Mouse (Mus musculus) lung, postnatal 0 days (tissue): Measurements from ENCODE around the gene Dtnbp1. TPM values are rescaled to one million over a fixed set of nuclear protein-coding genes. Genes with fewer than 3 reads are reported as not detected.

ENCODE experiments used
- ATAC-seq: fragments of 200-750 bp; cut with Nextera tagmentation; 2 replicates; pipeline ENCODE4 v1.8.0; 2017; ENCODE audit warnings: moderate library complexity
- DNase-seq: peaks from one replicate; pipeline ENCODE4 v3.0.0-alpha.2; 2016; ENCODE audit warnings: low spot score
- H3K27ac ChIP-seq: fragments of 300-500 bp; sonication (generic); 2 replicates; pipeline ENCODE4 v1.5.1; 2014; ENCODE audit warnings: antibody characterized with exemption, mild to moderate bottlenecking, low read length, mixed read lengths
- H3K27me3 ChIP-seq: fragments of 300-500 bp; sonication (generic); replicated peaks from 2 replicates; pipeline ENCODE4 v1.6.1; 2014; ENCODE audit warnings: low read length, mixed read lengths; ENCODE audit not compliant: insufficient read depth
- H3K36me3 ChIP-seq: fragments of 300-500 bp; sonication (generic); 2 replicates; pipeline ENCODE4 v1.6.1; 2014; ENCODE audit warnings: low read length, mixed read lengths; ENCODE audit not compliant: insufficient read depth
- H3K4me1 ChIP-seq: fragments of 300-500 bp; sonication (generic); 2 replicates; pipeline ENCODE4 v1.6.1; 2014; ENCODE audit warnings: antibody characterized with exemption, low read depth, low read length, mixed read lengths; ENCODE audit not compliant: insufficient read depth
- H3K4me2 ChIP-seq: fragments of 300-500 bp; sonication (generic); replicated peaks from 2 replicates; pipeline ENCODE4 v1.6.1; 2014; ENCODE audit warnings: low read depth, mild to moderate bottlenecking, low read length, moderate library complexity, mixed read lengths
- H3K4me3 ChIP-seq: fragments of 300-500 bp; sonication (generic); 2 replicates; pipeline ENCODE4 v1.5.1; 2014; ENCODE audit warnings: low read depth, low read length
- H3K9ac ChIP-seq: fragments of 300-500 bp; sonication (generic); replicated peaks from 2 replicates; pipeline ENCODE4 v1.6.1; 2014; ENCODE audit warnings: low read depth, mild to moderate bottlenecking
- H3K9me3 ChIP-seq: fragments of 300-500 bp; sonication (generic); 2 replicates; pipeline ENCODE4 v1.6.1; 2016; ENCODE audit warnings: low read length, mixed read lengths
- CTCF ChIP-seq: IDR thresholded peaks from 2 replicates; pipeline ENCODE4 v1.5.1; 2016; ENCODE audit warnings: antibody characterized with exemption, mild to moderate bottlenecking
- EP300 ChIP-seq: IDR thresholded peaks from 2 replicates; pipeline ENCODE4 v1.6.1; 2016; ENCODE audit warnings: antibody characterized with exemption, mild to moderate bottlenecking, control low read depth
- WGBS: fragments of 180-500 bp; shearing (Covaris S2); extraction: QIAGEN DNeasy Blood & Tissue Kit; methylation state at CpG from one replicate; pipeline ENCODE4 v1.1.7; 2014; 5-methylcytosine and 5-hydroxymethylcytosine counted together
- polyA plus RNA-seq: library from polyadenylated mRNA; unstranded; fragments of >200 nt; fragmentation: Nextera tagmentation; extraction: Ambion mirVana; gene quantifications from 2 replicates; pipeline ENCODE4 v1.2.1, GENCODE M21; 2015

Gene Dtnbp1
- polyA plus RNA-seq, 1 experiment from 2014 or later: 60.0 TPM

DNA sequence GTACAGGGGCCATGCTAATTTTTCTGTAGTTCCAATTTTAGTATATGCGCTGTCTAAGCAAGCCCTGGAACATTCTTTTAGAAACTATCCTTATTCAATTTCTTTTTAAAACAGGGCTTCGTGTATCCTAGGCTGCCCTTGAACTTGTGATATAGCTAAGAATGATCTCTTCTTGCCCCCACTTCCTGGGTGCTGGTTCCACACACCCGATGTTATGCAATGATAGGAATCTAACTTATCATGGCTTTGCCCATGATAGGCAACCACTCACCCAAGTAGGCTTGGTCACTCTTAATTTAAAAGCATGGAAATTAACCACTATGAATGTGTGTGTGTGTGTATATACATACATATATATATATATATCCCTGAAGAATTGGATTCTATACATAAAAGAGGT is 24.3 kb upstream of the Dtnbp1 start:
- H3K4me1 ChIP-seq: no peaks in the 10 kb centered on the region
- WGBS: 74% methylated on average over 3 of the region's 3 CpGs
- no peak overlapping the region for H3K4me2 ChIP-seq
- H3K27ac ChIP-seq: no peak overlapping the region
- no peaks in the 10 kb centered on the region for H3K9me3 ChIP-seq
- DNase-seq: no peak
- no peaks in the 10 kb centered on the region for H3K27me3 ChIP-seq
- no peak overlapping the region for H3K4me3 ChIP-seq
- no peak overlapping the region for H3K9ac ChIP-seq
- no peaks in the 10 kb centered on the region for H3K36me3 ChIP-seq
- no peak for ATAC-seq
- TF ChIP-seq EP300 (no peak), CTCF (no peak)

DNA sequence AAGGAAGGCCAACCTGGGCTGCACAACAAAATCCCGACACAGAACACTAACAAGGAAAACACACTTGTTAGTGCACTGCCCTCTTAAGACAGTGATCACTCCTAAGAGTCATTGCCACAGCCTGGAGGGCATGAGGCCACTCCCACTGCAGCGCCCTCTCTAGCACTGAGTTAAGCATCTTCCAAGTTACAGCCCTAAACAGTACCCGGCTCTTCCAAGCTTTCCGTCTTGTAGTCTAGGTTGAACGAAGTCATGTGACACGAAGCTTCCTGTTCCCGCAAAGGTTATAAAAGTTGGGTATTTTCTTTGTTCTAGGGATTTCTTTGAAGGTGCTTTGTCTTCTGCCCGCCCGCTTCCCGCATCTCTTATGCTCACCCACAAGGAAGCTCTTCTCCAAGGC is 22.9 kb upstream of the Dtnbp1 start:
- H3K27ac ChIP-seq: no peak overlapping the region
- ATAC-seq: no peak
- TF ChIP-seq EP300: no peak
- no peak for DNase-seq
- no peaks in the 10 kb centered on the region for H3K27me3 ChIP-seq
- H3K36me3 ChIP-seq: no peaks in the 10 kb centered on the region
- H3K9ac ChIP-seq: no peak overlapping the region
- H3K9me3 ChIP-seq: no peaks in the 10 kb centered on the region
- WGBS: 77% methylated on average over 10 of the region's 10 CpGs
- no peak overlapping the region for H3K4me2 ChIP-seq
- no peaks in the 10 kb centered on the region for H3K4me1 ChIP-seq
- no peak overlapping the region for H3K4me3 ChIP-seq

DNA sequence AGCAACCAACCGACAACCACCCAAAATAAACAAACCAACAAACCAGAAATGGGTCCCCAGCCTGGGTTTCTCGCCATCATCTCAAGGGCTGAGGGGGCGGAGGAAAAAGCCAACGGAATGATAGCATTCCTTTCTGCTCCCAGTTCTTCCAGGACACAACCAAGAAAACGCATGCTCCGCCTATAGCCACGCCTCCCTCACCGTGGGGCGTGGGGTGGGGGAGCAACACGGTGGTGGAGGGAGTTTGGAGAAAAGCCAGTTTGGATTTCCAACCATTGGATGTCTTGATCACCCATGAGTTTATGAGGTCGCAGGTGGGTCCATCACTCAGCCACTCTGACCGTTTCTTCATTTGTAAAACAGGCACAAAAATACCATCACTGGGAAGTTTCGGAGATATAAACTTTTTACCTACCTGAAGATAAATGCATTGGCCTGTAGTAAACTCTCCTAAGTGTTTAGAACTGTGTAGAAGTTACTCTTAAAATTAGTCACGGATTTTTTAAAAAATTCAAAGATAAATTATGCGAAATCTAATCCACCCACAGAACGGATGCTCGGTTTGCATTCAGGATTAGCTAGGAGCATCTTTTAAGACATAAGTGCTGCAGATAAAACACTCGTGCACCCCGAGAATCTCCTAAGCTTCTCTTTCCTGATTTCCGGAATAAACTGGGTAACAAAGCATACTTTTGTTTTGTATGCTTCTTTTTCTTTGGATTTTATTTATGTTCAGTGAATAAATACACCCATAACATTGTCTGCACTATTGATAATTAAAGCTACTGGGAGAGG is 21.6 kb upstream of the Dtnbp1 start:
- ATAC-seq (no peak), DNase-seq (no peak)
- H3K27ac ChIP-seq: no peak overlapping the region
- WGBS: 78% methylated on average over 20 of the region's 20 CpGs
- no peak overlapping the region for H3K4me2 ChIP-seq
- no peaks in the 10 kb centered on the region for H3K4me1 ChIP-seq
- no peak overlapping the region for H3K9ac ChIP-seq
- H3K27me3 ChIP-seq: no peaks in the 10 kb centered on the region
- no peaks in the 10 kb centered on the region for H3K9me3 ChIP-seq
- no peaks in the 10 kb centered on the region for H3K36me3 ChIP-seq
- H3K4me3 ChIP-seq: no peak overlapping the region
- no peak for TF ChIP-seq CTCF
- TF ChIP-seq EP300: no peak

DNA sequence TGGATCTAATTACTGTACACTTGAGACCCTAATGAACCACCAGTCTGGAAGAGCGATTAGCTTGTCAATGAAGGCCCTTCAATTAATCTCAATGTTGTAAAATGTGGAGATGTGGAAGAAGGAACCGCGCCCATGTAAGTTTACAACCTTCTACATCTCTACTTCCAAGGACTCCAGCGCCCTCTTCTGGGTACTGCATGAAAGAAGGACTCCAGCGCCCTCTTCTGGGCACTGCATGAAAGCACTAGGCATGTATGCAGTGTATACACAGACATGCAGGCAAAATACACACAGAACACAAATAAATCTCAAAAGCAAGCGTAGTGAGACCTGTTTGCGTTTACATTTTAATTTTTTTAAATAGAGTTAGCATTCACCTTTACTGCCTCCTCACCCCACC is 6.2 kb upstream of the Dtnbp1 start:
- Histone ChIP-seq H3K4me2 (no peak overlapping the region), H3K4me3 (no peak overlapping the region), H3K9ac (no peak overlapping the region), H3K4me1 (no peaks in the 10 kb centered on the region), H3K27me3 (no peaks in the 10 kb centered on the region), H3K36me3 (no peaks in the 10 kb centered on the region), H3K27ac (no peak overlapping the region), H3K9me3 (no peaks in the 10 kb centered on the region)
- TF ChIP-seq CTCF (peak; percentile 78), EP300 (no peak)
- DNase-seq (peak; percentile 43), ATAC-seq (no peak)
- WGBS: 80% methylated on average over 7 of the region's 7 CpGs

DNA sequence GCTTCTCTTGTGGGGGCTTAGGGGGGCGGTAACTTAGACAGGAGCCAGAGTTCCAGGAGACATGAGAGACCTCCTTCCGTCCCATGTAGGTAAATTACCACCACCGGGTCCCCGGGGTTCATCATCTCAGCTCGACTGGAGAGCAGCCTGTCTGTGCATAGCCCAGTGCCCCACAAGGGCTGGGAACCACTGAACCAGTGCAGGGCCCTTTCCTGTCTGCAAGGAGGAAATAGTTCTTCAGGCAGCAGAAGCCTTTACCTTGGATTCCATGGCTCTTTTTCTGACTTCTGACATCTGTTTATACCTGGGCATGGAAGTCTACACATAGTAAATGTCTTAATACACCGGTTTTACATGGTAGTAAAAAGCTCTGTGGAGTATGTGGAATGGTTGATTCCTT is 5.8 kb upstream of the Dtnbp1 start:
- Histone ChIP-seq H3K36me3 (no peaks in the 10 kb centered on the region), H3K27me3 (no peaks in the 10 kb centered on the region), H3K4me1 (no peaks in the 10 kb centered on the region), H3K9me3 (no peaks in the 10 kb centered on the region), H3K4me2 (no peak overlapping the region), H3K9ac (no peak overlapping the region), H3K4me3 (no peak overlapping the region), H3K27ac (no peak overlapping the region)
- DNase-seq (no peak), ATAC-seq (no peak)
- 77% methylated on average over 6 of the region's 6 CpGs for WGBS
- TF ChIP-seq EP300 (no peak), CTCF (no peak)

DNA sequence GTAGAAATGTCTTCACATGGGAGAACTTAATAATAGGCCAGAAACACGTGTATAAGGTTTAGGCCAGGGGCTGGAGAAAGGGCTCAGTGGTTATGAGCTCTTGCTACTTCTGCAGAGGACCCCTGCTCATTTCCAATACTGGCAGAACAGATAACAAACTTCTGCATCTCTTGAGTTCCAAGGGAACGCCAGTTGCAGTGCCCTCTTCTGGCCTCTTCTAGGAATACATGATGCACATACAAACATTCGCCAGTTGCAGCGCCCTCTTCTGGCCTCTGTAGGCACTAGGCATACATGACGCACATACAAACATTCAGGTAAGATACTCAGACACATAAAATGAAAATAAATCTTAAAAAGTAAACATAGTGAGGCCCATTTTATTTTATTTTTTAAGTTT is 4.5 kb upstream of the Dtnbp1 start:
- WGBS: 73% methylated on average over 5 of the region's 5 CpGs
- ATAC-seq (no peak), DNase-seq (peak; percentile 37)
- no peak overlapping the region for H3K9ac ChIP-seq
- H3K36me3 ChIP-seq: no peaks in the 10 kb centered on the region
- no peak for TF ChIP-seq EP300
- TF ChIP-seq CTCF: peak; percentile 65
- no peaks in the 10 kb centered on the region for H3K4me1 ChIP-seq
- H3K4me2 ChIP-seq: no peak overlapping the region
- no peak overlapping the region for H3K27ac ChIP-seq
- H3K9me3 ChIP-seq: no peaks in the 10 kb centered on the region
- no peak overlapping the region for H3K4me3 ChIP-seq
- no peaks in the 10 kb centered on the region for H3K27me3 ChIP-seq
